Mouse (Mus musculus): Measurements from ENCODE around the gene Prim2. TPM values are rescaled to one million over a fixed set of nuclear protein-coding genes. Genes with fewer than 3 reads are reported as not detected.

The Prim2 gene
- polyA plus RNA-seq, 1 experiment = 22.5 TPM

DNA sequence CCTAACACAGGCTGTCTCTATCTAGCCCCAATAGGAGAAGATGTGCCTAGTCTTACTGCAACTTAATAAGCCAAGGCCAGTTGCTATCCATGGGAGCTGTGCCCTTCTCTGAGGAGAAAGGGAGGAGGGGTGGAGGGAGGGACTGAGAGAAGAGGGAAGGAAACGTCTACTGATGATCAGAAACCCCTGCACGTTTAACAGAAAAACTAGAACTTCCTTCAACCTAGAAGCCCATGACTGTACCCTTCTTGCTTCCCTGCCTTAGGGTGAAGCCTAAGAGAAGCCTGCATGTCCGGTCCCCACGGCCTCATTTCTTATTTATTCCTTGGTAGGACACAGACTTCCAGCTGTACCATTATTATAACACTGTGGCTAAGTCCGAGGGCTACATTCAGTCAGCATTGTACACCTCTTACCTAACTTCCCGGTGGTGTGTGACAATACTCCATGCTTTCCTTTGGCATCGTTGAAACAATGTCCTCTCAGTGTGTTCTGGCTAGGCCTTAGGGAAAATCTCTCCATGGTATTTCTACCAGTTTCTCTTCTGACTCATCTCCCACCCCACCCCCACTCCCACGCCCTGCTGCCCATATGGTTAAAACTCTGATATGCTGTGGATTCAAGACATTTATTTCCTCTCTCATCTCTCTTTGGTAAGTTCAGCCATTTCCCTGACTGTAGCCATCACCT, 139.9 kb downstream of the Prim2 start:
- Histone ChIP-seq H3K79me2 (ENCODE audit: control insufficient read depth, insufficient read depth) (no peaks in the 10 kb centered on the region), H3K79me3 (ENCODE audit: low read depth) (no peaks in the 10 kb centered on the region), H3K4me3 (ENCODE audit: insufficient read depth, poor library complexity, severe bottlenecking) (no peak overlapping the region), H3K27me3 (ENCODE audit: control insufficient read depth, insufficient read depth, insufficient read length) (no peaks in the 10 kb centered on the region), H3K36me3 (ENCODE audit: control insufficient read depth, insufficient read depth) (no peaks in the 10 kb centered on the region), H3ac (ENCODE audit: control insufficient read depth, insufficient read length, low read depth) (no peak overlapping the region)
- TF ChIP-seq MAX (IDR thresholded peaks at IDR 0.05) (no peak), FOSL1 (IDR thresholded peaks at IDR 0.05; ENCODE audit: insufficient read depth, low read length, poor library complexity, severe bottlenecking) (no peak), MYOD1 (IDR thresholded peaks at IDR 0.05; ENCODE audit: control insufficient read depth, insufficient read length, low read depth) (no peak), MYOG (IDR thresholded peaks at IDR 0.05; ENCODE audit: control insufficient read depth, extremely low read depth, insufficient read length) (no peak), USF1 (IDR thresholded peaks at IDR 0.05; ENCODE audit: low read depth) (no peak), CTCF (IDR thresholded peaks at IDR 0.05; ENCODE audit: control insufficient read depth, insufficient read depth, insufficient read length) (no peak), CEBPB (IDR thresholded peaks at IDR 0.05; ENCODE audit: low read depth) (no peak)

DNA sequence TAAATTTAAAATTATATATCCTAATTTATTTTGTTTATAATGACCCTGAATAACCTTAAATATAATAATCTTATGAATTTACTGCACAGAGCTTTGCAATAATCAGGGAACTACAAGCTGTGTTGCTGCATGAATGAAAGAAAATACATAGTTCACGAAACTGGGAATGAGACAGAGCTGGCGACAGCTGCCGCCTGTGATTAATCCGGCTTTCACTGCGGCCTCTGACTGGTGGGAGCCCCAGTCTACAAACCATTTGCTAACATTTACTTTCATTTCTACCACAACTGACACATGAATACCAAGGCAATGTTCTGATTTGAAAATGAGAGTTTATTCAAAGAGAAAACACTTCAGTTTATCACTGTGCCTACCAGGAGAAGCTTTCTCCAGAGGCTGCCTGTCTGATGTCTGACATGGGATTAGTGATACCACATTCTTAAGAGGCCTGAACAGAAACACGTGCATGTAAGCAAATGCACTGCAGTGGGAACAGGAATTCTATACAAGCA, 142.2 kb downstream of the Prim2 start:
- no peaks in the 10 kb centered on the region for H3K79me2 ChIP-seq (ENCODE audit: control insufficient read depth, insufficient read depth)
- H3K36me3 ChIP-seq (ENCODE audit: control insufficient read depth, insufficient read depth) = no peaks in the 10 kb centered on the region
- no peak overlapping the region for H3K4me3 ChIP-seq (ENCODE audit: insufficient read depth, poor library complexity, severe bottlenecking)
- H3K79me3 ChIP-seq (ENCODE audit: low read depth) = no peaks in the 10 kb centered on the region
- peak; percentile 16 for TF ChIP-seq MYOD1 (IDR thresholded peaks at IDR 0.05; ENCODE audit: control insufficient read depth, insufficient read length, low read depth)
- TF ChIP-seq CEBPB (IDR thresholded peaks at IDR 0.05; ENCODE audit: low read depth) = no peak
- no peak for TF ChIP-seq MAX (IDR thresholded peaks at IDR 0.05)
- no peak overlapping the region for H3ac ChIP-seq (ENCODE audit: control insufficient read depth, insufficient read length, low read depth)
- no peaks in the 10 kb centered on the region for H3K27me3 ChIP-seq (ENCODE audit: control insufficient read depth, insufficient read depth, insufficient read length)

DNA sequence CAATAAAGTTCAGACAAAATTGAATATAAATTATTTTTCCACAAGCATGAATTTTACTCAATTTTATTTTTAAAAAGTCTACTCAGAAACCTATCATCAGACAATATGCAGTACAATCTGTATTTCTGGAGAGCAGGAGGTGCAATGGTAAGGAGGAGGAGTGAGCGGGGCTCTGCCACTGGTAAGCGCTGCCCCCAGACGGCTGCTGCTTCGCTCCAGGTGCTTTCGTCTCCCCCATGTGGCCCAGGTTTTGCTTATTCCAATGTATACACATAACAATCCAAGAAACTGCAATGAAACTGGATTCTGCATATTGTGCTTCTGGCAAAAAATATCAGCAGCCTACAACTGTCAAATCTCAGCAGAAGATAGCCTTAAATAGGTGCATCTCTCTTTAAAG, 146.4 kb downstream of the Prim2 start:
- no peak for TF ChIP-seq USF1 (IDR thresholded peaks at IDR 0.05; ENCODE audit: low read depth)
- no peak for TF ChIP-seq MYOD1 (IDR thresholded peaks at IDR 0.05; ENCODE audit: control insufficient read depth, insufficient read length, low read depth)
- no peak for TF ChIP-seq CEBPB (IDR thresholded peaks at IDR 0.05; ENCODE audit: low read depth)
- TF ChIP-seq CTCF (IDR thresholded peaks at IDR 0.05; ENCODE audit: control insufficient read depth, insufficient read depth, insufficient read length) = no peak
- no peak for TF ChIP-seq MYOG (IDR thresholded peaks at IDR 0.05; ENCODE audit: control insufficient read depth, extremely low read depth, insufficient read length)
- no peak for TF ChIP-seq FOSL1 (IDR thresholded peaks at IDR 0.05; ENCODE audit: insufficient read depth, low read length, poor library complexity, severe bottlenecking)
- TF ChIP-seq MAX (IDR thresholded peaks at IDR 0.05) = no peak
- Histone ChIP-seq H3K27me3 (ENCODE audit: control insufficient read depth, insufficient read depth, insufficient read length) (no peaks in the 10 kb centered on the region), H3ac (ENCODE audit: control insufficient read depth, insufficient read length, low read depth) (no peak overlapping the region), H3K79me3 (ENCODE audit: low read depth) (no peaks in the 10 kb centered on the region), H3K79me2 (ENCODE audit: control insufficient read depth, insufficient read depth) (no peaks in the 10 kb centered on the region), H3K36me3 (ENCODE audit: control insufficient read depth, insufficient read depth) (no peaks in the 10 kb centered on the region), H3K4me3 (ENCODE audit: insufficient read depth, poor library complexity, severe bottlenecking) (no peak overlapping the region)

DNA sequence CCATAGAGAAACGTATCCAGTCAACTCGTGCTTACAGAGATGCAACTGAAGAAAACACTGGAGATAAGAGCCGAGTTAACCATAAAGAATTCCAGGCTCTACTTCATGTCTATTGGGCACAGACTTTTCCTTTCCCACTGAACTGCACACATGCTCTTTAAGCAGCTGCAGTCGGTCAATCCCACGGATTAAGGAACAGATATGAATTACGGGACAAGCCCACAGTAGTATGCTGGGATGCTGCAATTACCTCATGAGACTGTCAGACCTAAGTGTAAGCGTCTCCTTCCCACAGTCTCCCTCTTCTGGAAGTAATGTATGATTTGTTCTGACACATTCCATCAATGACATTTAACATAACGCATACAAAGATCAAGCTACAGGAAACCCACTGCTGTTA, 154.5 kb downstream of the Prim2 start:
- Histone ChIP-seq H3K27me3 (ENCODE audit: control insufficient read depth, insufficient read depth, insufficient read length) (no peaks in the 10 kb centered on the region), H3ac (ENCODE audit: control insufficient read depth, insufficient read length, low read depth) (no peak overlapping the region), H3K4me3 (ENCODE audit: insufficient read depth, poor library complexity, severe bottlenecking) (no peak overlapping the region), H3K79me3 (ENCODE audit: low read depth) (no peaks in the 10 kb centered on the region), H3K36me3 (ENCODE audit: control insufficient read depth, insufficient read depth) (no peaks in the 10 kb centered on the region), H3K79me2 (ENCODE audit: control insufficient read depth, insufficient read depth) (no peaks in the 10 kb centered on the region)
- TF ChIP-seq CEBPB (IDR thresholded peaks at IDR 0.05; ENCODE audit: low read depth) (no peak), MYOD1 (IDR thresholded peaks at IDR 0.05; ENCODE audit: control insufficient read depth, insufficient read length, low read depth) (no peak), CTCF (IDR thresholded peaks at IDR 0.05; ENCODE audit: control insufficient read depth, insufficient read depth, insufficient read length) (no peak), USF1 (IDR thresholded peaks at IDR 0.05; ENCODE audit: low read depth) (no peak), MAX (IDR thresholded peaks at IDR 0.05) (no peak), FOSL1 (IDR thresholded peaks at IDR 0.05; ENCODE audit: insufficient read depth, low read length, poor library complexity, severe bottlenecking) (no peak), MYOG (IDR thresholded peaks at IDR 0.05; ENCODE audit: control insufficient read depth, extremely low read depth, insufficient read length) (no peak)

DNA sequence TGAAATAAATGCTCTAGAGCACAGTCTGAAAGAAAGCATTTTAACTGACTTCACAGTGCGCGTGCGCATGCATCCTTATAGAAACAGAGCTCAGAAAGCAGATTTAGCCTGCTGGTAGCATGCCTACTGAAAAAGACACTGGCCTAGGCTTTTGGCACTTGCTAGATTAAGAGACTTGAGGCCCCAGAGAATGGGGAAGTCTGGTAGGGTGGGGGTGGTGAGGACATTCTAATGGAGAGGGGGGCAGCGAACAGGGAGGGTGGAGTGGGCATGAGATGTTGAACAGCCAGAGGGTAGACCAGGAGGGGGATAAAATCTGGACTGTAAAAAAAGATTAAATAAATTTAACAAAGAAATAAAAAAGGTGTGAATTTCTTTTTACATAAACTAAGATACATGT, 158.3 kb downstream of the Prim2 start:
- TF ChIP-seq CEBPB (IDR thresholded peaks at IDR 0.05; ENCODE audit: low read depth) (no peak), USF1 (IDR thresholded peaks at IDR 0.05; ENCODE audit: low read depth) (no peak), FOSL1 (IDR thresholded peaks at IDR 0.05; ENCODE audit: insufficient read depth, low read length, poor library complexity, severe bottlenecking) (no peak), MYOD1 (IDR thresholded peaks at IDR 0.05; ENCODE audit: control insufficient read depth, insufficient read length, low read depth) (no peak), MAX (IDR thresholded peaks at IDR 0.05) (no peak), MYOG (IDR thresholded peaks at IDR 0.05; ENCODE audit: control insufficient read depth, extremely low read depth, insufficient read length) (no peak), CTCF (IDR thresholded peaks at IDR 0.05; ENCODE audit: control insufficient read depth, insufficient read depth, insufficient read length) (no peak)
- Histone ChIP-seq H3K4me3 (ENCODE audit: insufficient read depth, poor library complexity, severe bottlenecking) (no peak overlapping the region), H3K36me3 (ENCODE audit: control insufficient read depth, insufficient read depth) (no peaks in the 10 kb centered on the region), H3K27me3 (ENCODE audit: control insufficient read depth, insufficient read depth, insufficient read length) (no peaks in the 10 kb centered on the region), H3ac (ENCODE audit: control insufficient read depth, insufficient read length, low read depth) (no peak overlapping the region), H3K79me2 (ENCODE audit: control insufficient read depth, insufficient read depth) (no peaks in the 10 kb centered on the region), H3K79me3 (ENCODE audit: low read depth) (no peaks in the 10 kb centered on the region)

DNA sequence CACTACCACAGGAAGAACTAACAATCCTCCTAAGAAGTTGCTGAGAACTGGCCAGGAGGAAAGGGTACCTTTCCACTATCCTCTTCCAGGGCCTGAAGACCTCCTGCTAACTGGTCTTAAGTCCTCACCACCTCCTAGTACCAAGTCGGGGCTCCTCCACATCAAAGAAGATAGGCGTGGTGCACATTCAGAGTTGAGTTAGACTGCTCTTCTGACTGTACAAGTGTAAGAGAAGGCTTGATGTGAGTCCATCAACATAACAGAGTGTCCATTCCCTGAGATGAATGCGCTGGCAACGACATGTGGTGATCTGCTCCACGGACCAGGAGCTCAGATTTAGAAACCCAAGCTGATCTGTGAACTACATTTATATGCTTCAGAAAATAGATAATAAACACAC, 165.2 kb downstream of the Prim2 start:
- TF ChIP-seq CTCF (IDR thresholded peaks at IDR 0.05; ENCODE audit: control insufficient read depth, insufficient read depth, insufficient read length) = no peak
- no peak for TF ChIP-seq MYOG (IDR thresholded peaks at IDR 0.05; ENCODE audit: control insufficient read depth, extremely low read depth, insufficient read length)
- no peak for TF ChIP-seq USF1 (IDR thresholded peaks at IDR 0.05; ENCODE audit: low read depth)
- TF ChIP-seq CEBPB (IDR thresholded peaks at IDR 0.05; ENCODE audit: low read depth) = no peak
- TF ChIP-seq FOSL1 (IDR thresholded peaks at IDR 0.05; ENCODE audit: insufficient read depth, low read length, poor library complexity, severe bottlenecking) = no peak
- TF ChIP-seq MYOD1 (IDR thresholded peaks at IDR 0.05; ENCODE audit: control insufficient read depth, insufficient read length, low read depth) = no peak
- TF ChIP-seq MAX (IDR thresholded peaks at IDR 0.05) = no peak
- Histone ChIP-seq H3K27me3 (ENCODE audit: control insufficient read depth, insufficient read depth, insufficient read length) (no peaks in the 10 kb centered on the region), H3K36me3 (ENCODE audit: control insufficient read depth, insufficient read depth) (peaks cover 4% of the 10 kb centered on the region), H3K4me3 (ENCODE audit: insufficient read depth, poor library complexity, severe bottlenecking) (no peak overlapping the region), H3ac (ENCODE audit: control insufficient read depth, insufficient read length, low read depth) (no peak overlapping the region), H3K79me3 (ENCODE audit: low read depth) (no peaks in the 10 kb centered on the region), H3K79me2 (ENCODE audit: control insufficient read depth, insufficient read depth) (no peaks in the 10 kb centered on the region)

Measured in C2C12 (cell line).